Mouse (Mus musculus): Measurements from ENCODE around the gene Cd300lb.

GRCm38 (mm10) chr11:114883251-114883789, 50.9 kb downstream of the Cd300lb start:
- TF ChIP-seq CTCF (IDR thresholded peaks at IDR 0.05; ENCODE audit: control insufficient read depth, insufficient read depth, low read length) (no peak), POLR2A (IDR thresholded peaks at IDR 0.05; ENCODE audit: borderline replicate concordance, control insufficient read depth, low read depth, low read length) (no peak)
